Mouse (Mus musculus) kidney, postnatal 10 days (tissue): ENCODE results near the gene Hoxc4.

Experiments
- DNase-seq: peaks from one replicate; pipeline ENCODE4 v3.0.0; 2021; ENCODE audit warnings: mixed read lengths

The Hoxc4 gene

GRCm38 (mm10) chr15:103018636-103019035, at the start of gene Hoxc4:
Hoxc4 (plus strand) TSS chr15:103018934.
- DNase-seq, result no peak

GRCm38 (mm10) chr15:102969296-102969695, 49.4 kb upstream of the Hoxc4 start:
- DNase-seq, result no peak

GRCm38 (mm10) chr15:102970740-102971139, 48.0 kb upstream of the Hoxc4 start:
- peak; percentile 75 for DNase-seq

GRCm38 (mm10) chr15:102972254-102972653, 46.5 kb upstream of the Hoxc4 start:
- no peak for DNase-seq

- peak; percentile 37 for DNase-seq
Observed at GRCm38 (mm10) chr15:102972753-102973152, 46.0 kb upstream of the Hoxc4 start.

- peak; percentile 38 for DNase-seq
Observed at GRCm38 (mm10) chr15:102975034-102975433, 43.7 kb upstream of the Hoxc4 start.

GRCm38 (mm10) chr15:102975688-102976111, 43.0 kb upstream of the Hoxc4 start:
- DNase-seq, result peak; percentile 77

- DNase-seq, result peak; percentile 59
Observed at GRCm38 (mm10) chr15:102976171-102976570, 42.6 kb upstream of the Hoxc4 start, which contains the start of gene Hoxc9. Hoxc9 (plus strand) TSS chr15:102976439.

- DNase-seq, result peak; percentile 68
Observed at GRCm38 (mm10) chr15:102976631-102977422, 41.9 kb upstream of the Hoxc4 start.

GRCm38 (mm10) chr15:102977423-102977974, 41.2 kb upstream of the Hoxc4 start:
- no peak for DNase-seq

- DNase-seq, result peak; percentile 53
Observed at GRCm38 (mm10) chr15:102978615-102979515, 39.9 kb upstream of the Hoxc4 start.

GRCm38 (mm10) chr15:102979936-102980335, 38.8 kb upstream of the Hoxc4 start:
- DNase-seq, result no peak

- no peak for DNase-seq
Observed at GRCm38 (mm10) chr15:102980352-102980751, 38.4 kb upstream of the Hoxc4 start.

- no peak for DNase-seq
Observed at GRCm38 (mm10) chr15:102980912-102981311, 37.8 kb upstream of the Hoxc4 start.

- peak; percentile 80 for DNase-seq
Observed at GRCm38 (mm10) chr15:102981379-102982288, 37.1 kb upstream of the Hoxc4 start.

- no peak for DNase-seq
Observed at GRCm38 (mm10) chr15:102983716-102984115, 35.0 kb upstream of the Hoxc4 start.

- DNase-seq, result no peak
Observed at GRCm38 (mm10) chr15:102984521-102984920, 34.2 kb upstream of the Hoxc4 start.

GRCm38 (mm10) chr15:102984925-102985324, 33.8 kb upstream of the Hoxc4 start:
- DNase-seq, result no peak

- peak; percentile 97 for DNase-seq
Observed at GRCm38 (mm10) chr15:102987124-102987833, 31.5 kb upstream of the Hoxc4 start.

- DNase-seq, result no peak
Observed at GRCm38 (mm10) chr15:102988078-102988477, 30.7 kb upstream of the Hoxc4 start.
